Mouse (Mus musculus): ENCODE measurements around the gene Hist1h1e. TPM values are rescaled to one million over a fixed set of nuclear protein-coding genes. Genes with fewer than 3 reads are reported as not detected.

Hist1h1e gene
- total RNA-seq (2015; ENCODE audit: low replicate concordance) = 468 and 530 TPM in 2 replicates
- 717 and 954 TPM in 2 replicates for total RNA-seq (2017; ENCODE audit: low replicate concordance)

DNA sequence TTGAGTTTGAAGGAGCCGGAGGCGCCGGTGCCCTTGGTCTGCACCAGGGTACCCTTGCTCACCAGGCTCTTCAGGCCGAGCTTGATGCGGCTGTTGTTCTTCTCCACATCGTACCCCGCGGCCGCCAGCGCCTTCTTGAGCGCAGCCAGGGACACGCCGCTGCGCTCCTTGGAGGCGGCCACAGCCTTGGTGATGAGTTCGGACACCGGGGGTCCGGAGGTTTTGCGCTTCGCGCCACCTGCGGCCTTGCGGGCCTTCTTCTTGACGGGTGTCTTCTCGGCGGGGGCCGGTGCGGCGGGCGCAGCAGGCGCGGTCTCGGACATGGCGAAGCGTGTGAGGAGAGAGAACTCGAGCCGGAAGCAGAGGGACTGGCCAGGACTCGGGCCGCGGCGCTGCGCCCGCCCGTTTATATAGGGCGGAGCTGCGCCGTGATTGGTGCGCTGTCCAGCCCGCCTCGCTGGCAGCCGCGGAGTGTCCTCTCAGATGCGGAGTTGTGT is at the start of gene Hist1h1e:
Gene Hist1h1e, minus strand, starts transcription at position 384 of the 497 bp plus-strand sequence.
- peak; percentile 65 for ATAC-seq (replicated peaks; ENCODE audit: low FRiP score, poor library complexity, severe bottlenecking)

DNA sequence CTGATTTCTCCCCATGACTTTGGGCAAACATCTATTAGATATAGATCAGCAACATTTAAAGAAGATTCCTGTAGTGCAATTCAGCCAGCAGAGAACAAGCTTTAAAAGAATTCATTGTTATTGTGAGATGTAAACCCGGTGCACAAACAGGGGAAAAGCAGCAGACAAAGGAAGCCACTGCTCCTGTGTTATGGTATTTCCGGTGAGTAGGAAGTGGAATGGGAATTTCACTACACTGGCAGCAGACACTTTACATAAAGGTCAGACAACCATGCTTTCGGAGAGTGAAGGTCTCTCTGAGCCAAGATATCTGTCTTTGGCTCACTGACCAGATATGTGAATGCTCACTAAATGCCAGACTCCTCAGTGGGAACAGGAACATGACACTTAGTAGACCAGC is 40.2 kb upstream of the Hist1h1e start:
- ATAC-seq (replicated peaks; ENCODE audit: low FRiP score, poor library complexity, severe bottlenecking) = no peak

DNA sequence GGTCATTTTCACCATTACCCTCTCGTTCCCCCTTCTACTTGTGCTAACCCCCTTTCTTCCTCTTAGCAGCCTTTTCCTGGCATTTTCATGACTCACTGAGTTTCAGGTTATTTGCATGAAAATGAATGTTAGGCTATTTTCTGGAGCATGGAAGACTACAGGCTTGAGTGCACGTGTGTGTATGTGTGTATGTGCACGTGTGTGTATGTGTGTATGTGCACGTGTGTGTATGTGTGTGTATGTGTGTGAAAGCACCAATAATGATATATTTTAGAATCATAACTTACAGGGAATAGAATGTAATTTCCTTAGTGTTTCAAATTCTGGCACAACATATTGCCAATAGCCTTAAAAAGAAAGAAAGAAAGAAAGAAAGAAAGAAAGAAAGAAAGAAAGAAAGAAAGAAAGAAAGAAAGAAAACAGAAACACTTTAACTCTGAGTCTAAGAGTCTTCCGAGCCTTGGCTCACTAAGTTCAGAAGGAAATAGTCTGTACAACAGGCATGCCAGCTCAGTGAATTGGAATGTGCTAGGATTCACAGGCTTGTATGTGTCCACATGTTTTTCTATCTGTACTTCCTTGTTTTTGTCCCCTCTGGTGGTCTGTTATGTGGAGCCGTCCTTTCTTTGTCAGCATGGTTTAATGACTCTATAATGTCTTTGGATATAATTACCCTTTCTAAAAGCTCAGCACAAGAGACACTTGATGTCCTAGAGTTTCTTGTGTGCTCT is 37.4 kb upstream of the Hist1h1e start:
- ATAC-seq (replicated peaks; ENCODE audit: low FRiP score, poor library complexity, severe bottlenecking) = no peak

DNA sequence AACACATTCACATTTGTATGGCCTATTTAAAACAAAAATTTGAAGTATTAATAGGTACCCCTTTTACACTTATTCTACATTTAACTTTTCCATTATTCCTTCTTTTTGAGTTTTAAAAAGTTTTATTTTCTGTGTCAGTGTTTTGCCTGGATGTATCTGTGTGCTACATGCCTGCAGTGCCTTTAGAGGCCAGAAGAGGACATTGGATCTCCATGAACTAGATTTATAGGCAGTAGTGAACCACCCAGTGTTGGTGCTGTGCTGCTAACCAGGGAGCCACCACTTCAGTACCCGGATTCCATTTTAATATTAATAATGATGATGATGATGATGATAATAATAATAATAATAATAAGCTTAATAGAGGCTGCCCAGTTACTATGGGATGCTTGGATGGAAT is 8.3 kb upstream of the Hist1h1e start:
- ATAC-seq (replicated peaks; ENCODE audit: low FRiP score, poor library complexity, severe bottlenecking) = peak; percentile 72

DNA sequence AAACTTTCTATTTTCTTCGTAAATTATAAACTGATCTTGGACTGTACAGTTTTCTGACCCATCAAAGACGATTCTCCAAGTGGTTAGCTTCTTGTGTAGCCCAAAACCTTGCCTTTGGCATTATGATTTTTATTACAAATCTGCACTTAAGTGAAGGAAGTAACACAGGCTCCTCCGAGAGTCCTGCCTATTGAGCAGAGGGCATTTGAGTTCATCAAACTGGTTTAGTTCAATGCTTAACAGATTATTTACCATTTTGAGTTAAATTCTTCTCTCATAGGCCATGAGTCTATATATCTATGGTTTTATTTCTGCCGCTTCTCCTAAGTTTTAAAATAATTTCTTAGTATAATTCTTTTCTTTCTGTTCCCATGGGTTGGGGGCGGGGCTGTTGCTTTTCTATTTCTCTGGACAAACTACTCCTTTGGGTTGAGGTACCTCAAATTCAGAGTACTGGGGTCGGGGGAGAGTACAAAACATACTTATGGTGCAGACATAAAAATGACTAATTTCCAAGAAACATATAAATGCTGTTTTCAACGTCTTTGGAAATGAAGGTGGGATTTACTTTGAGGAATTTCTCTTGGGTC is 598 bp upstream of the Hist1h1e start:
- ATAC-seq (replicated peaks; ENCODE audit: low FRiP score, poor library complexity, severe bottlenecking) = no peak

DNA sequence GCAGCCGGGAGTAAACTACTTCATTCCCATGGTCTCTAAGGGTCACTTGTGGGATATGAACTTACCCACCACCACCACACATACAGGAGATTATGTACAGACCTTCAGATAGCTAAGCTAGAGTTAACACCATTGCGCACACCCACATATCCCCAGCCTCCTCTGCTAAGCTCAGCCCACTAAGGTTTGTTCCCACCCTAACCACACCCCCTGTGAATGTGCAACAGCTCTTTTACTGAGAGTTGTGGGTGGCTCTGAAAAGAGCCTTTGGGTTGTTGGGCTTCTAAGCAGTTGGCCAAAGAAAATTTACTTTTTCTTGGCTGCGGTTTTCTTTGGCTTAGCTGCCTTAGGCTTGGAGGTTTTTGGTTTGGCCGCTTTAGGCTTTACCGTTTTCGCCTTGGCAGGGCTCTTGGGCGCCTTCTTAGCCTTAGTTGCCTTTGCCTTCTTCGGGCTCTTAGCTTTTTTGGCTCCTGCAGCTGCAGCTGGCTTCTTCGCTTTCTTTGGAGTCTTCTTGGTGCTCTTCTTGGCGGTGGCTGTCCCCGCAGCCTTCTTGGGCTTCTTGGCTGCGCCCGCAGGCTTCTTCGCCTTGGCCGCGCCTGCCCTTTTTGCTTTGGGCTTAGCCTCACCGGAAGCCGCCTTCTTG is 705 bp downstream of the Hist1h1e start:
- ATAC-seq (replicated peaks; ENCODE audit: low FRiP score, poor library complexity, severe bottlenecking) = peak; percentile 72

DNA sequence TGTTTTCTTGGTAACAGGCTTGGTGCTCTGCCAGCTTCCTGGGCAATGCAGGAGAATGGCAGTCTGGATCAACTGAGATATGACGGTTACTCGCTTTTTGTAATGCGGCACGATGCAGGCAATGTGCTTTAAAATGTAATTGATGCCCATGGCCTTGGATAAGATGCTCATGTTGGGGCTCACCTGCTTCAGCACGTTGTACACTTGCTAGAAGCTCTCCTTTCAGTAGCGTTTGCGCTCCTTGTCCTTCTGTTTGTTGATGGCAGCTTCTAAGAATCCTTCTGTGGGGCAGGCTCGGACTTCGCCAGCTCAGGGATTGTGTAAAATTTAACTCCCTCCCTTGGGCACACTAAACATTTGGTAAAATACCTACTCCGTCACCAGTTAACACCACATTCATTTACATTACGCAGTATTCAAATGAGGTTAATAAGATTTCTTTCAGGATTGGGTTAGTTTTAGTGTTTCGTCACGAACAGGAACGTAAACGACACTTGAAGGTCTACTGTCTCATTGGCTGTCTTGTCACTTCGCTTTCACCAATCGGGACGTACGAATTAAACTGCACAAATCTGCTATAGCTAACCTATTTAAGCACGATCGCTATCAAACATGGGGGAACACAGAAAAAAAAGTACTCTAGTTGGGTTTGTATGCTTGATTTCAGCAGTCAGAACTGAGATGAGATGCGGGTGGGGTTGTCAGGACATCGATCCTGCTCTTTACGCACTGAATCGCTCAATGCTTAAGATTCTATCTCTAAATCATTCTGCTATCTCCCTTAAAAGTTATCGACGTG is 1.4 kb downstream of the Hist1h1e start, which contains the start of gene Hist1h2be:
Gene Hist1h2be, minus strand, starts transcription at position 392 of the 799 bp plus-strand sequence.
- peak; percentile 76 for ATAC-seq (replicated peaks; ENCODE audit: low FRiP score, poor library complexity, severe bottlenecking)

DNA sequence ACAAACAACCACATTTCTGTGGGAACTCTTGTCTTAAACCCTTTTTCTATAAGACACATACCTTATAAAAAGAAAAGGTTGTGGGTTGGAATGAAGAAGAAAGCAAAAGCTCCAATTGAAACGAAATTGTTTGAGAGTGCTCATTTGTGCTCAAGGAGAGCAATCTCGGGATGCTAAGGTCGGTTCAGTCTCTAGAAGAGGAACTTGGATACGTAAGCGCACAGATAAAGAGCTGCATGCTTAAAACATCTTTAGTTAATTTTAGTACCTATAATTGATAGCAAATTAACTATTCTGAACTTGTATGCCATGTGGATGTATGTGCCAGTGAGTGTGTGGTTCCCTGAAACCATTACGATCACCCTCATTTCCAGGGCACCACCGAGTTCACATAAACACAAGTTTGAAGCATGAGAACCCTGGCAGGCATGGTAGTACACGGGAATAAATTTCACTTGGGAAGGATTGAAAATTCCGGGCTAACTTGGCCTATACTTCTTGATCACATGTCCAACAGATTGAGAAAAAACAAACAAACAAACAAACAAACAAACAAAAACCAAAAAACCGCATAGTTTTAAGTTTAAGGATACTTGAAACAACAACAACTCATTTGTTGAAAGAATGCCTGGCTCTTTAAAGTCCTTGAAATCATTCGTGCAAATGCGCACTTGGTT is 2.2 kb downstream of the Hist1h1e start:
- no peak for ATAC-seq (replicated peaks; ENCODE audit: low FRiP score, poor library complexity, severe bottlenecking)

DNA sequence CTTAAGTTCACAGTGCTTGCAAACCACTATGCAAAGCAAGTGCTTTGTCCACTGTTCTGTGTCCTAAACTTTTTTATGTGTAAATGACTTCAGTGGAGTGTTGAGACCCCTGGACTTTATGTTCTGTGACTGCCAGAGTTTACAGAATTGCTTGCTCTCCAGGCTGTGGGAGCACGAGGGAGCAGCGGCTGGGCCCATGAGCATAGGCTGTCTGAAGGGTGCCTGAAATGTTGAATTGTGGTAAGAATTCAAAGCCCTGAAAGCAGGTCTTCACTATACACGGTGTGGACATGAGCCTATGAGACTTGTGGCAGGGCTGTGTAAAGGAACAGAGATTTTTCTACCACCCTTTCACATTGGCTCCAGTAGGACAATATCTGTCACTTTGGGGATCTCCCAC is 10.7 kb downstream of the Hist1h1e start:
- no peak for ATAC-seq (replicated peaks; ENCODE audit: low FRiP score, poor library complexity, severe bottlenecking)

DNA sequence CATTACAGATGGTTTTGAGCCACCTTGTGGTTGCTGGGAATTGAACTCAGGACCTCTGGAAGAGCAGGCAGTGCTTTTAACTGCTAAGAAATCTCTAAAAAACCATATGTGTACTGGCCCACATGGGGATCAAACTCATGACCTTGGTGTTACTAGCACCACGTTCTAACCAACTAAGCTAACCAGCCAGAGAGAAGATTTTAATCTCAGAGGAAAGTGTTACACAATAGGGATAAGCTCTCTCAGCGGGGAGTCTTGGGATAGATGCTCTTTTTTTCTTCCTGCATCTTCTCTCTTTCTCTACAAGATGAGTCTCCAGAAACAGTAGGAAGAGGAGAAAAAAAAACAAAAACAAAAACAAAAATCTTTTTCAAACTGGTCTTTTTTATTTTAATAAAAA is 12.0 kb downstream of the Hist1h1e start:
- no peak for ATAC-seq (replicated peaks; ENCODE audit: low FRiP score, poor library complexity, severe bottlenecking)

DNA sequence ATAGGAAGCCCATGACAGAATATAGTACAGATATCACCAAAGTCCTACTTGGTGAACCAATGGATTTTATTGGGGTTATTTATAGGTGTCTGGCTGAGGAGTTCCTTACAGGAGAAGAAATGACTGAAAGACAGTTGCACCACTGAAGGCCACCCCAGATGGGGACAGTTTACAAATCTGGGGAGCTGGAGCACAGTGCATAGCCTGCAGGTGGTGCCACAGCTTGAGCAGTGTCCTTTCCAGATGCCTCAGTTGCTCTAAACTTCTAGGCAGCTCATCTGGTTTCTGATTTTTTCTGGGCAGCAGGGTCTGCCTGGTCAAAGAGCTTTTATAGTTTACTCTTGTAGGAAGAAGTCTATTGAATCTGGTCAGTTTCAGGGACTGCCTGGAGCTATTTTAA is 12.5 kb downstream of the Hist1h1e start:
- ATAC-seq (replicated peaks; ENCODE audit: low FRiP score, poor library complexity, severe bottlenecking) = peak; percentile 52

DNA sequence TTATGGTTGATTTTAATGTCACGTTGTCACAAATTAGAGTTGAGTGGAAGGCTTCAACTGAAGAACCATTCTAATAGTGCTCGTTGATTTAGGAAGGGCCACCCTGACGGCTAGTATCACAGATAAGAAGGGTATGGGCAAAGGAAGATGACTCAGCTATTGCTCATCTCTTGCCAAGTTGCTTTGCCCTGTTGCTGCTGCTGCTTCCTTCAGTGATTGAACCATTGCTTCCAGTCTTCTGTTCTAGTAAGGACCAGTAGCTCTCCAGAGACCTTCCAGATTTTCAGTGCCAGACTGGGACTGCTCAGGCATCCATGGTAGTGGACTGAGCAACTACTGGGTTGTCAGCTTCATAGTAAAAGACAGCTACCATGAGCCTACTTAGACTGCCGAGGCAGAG is 13.1 kb downstream of the Hist1h1e start:
- ATAC-seq (replicated peaks; ENCODE audit: low FRiP score, poor library complexity, severe bottlenecking) = peak; percentile 98

DNA sequence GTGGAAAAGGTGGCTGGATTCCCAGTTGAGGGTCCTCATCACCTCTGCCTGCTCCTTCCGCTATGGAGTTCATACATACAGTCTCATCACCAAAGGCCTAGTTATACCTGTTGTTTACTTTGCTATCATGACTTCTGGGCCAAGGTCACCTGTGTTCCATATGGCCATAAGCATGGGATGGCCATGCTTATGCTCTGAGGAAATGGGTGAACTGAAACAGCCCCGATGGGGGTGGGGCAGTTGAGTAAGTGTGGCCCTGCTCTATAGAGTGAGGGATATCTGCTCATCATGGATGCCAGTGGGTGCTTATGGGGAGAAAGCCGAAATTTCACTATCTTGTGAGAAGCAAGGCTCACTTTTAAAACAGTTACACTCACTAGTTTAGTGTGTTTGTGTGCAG is 17.3 kb downstream of the Hist1h1e start:
- ATAC-seq (replicated peaks; ENCODE audit: low FRiP score, poor library complexity, severe bottlenecking) = no peak

DNA sequence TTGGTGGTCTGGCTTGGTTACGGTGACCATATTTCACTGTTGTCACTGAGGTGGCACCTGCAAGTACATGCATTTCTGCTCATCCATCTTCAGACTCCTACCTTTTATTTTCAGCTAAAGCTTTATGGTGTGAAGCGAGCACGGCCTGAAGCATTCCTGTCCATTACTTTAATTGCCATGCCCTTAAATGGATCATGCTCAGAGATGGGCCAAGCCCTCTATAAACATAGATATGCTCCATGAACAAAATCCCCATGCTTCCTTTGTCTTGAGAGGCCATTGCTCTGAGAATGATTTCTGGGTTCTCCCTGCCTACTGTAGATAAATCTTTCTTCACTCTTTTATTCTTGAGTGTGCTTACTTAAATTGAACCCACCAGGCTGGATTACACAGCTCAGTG is 17.9 kb downstream of the Hist1h1e start:
- no peak for ATAC-seq (replicated peaks; ENCODE audit: low FRiP score, poor library complexity, severe bottlenecking)

DNA sequence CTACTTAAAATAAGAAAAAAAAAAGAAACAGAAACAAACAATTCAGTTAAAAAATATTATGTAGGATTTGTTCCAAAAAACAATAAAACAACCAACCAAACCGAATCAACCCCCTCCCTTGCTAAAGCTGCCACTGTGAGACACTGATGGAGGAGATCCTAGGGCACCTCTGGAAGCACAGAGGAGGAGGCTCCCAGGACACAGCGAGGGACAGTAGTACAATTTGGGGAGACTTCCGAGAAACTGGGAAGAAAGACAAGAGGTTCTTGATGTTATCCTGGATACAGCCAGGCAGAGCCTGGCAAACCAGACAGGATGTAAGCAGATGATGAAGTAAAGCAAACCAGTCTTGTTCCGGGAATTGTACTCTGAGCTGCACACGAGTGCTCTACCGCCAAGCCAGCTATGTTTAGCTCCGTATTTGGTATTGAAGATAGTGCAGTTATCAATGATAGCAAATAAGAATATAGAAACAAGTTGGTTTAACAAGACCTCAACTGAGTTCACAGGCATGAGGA is 19.1 kb downstream of the Hist1h1e start:
- ATAC-seq (replicated peaks; ENCODE audit: low FRiP score, poor library complexity, severe bottlenecking) = no peak

DNA sequence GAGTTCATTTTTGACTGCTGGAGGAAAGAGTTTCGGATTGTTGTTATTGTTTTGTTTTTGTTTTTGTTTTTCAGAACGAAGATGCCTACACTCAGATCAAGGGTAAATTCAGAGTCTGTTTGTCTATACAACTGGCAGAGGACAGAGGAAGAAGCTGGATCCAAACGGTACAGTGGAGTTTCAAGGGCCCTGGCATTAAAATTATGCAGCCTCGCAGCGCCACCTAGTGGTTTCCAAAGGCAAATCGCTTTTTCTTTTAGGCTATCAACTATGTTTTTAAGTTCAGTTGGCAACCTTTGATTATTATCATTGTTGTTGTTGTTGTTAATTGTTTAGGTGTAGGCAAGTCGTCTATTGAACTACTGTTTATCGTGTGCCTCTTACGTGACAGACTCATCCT is 24.4 kb downstream of the Hist1h1e start:
- ATAC-seq (replicated peaks; ENCODE audit: low FRiP score, poor library complexity, severe bottlenecking) = peak; percentile 68

DNA sequence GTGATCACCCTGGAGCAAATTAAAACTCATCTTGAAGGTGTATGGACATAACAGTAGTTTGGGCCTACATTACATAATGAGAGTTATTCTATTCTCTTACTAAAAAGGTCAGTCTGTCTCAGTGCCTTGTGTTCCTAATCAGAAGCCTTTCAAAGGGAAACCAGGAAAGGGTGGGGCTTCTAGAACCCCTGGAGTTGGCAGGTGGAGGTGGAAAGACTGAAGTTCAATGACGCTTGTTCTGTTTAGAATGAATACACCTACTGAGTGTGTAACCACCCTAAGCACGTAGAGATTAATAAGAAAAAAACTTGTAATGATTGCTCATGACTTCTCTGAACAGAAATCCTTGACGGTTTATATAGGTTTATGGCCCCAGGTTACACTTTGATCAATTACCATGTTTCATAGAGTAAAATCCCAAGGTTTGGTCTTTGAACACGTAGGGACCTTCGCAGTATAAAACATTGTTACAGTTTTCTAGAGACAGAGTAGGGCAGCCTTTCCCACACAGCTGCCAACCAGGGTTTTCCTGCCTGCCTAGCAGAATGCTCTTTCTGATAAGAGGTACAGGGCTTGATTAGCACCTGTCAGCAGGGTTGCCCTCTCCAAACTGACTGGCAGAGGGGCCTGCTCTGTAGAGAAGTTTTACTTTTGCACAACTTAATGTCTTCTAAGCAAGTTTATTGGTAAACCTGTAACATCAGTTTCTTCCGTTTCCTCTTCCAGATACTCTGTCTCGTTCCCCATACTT is 26.6 kb downstream of the Hist1h1e start:
- peak; percentile 94 for ATAC-seq (replicated peaks; ENCODE audit: low FRiP score, poor library complexity, severe bottlenecking)

DNA sequence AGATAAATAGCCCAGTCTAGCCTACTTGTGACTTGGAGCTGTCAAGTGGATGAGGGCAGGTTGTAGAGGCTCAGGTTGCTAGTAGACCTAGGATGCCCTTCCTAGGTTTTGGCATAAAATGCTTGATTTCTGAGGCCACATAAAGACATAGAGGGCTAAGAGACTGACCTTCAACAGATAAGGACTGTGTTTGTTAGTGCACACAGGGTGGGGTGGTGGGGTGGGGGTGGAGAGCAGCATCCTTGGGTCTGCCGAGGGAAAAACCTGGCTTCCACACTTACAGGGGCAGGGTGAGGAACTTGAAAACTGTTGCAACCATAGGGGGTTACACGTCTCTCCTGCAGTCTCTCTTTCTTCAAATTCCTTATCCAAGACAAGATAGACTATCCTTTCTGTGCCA is 27.2 kb downstream of the Hist1h1e start:
- no peak for ATAC-seq (replicated peaks; ENCODE audit: low FRiP score, poor library complexity, severe bottlenecking)

Data from erythroblast, adult 5-6 weeks (primary cell).